Mouse (Mus musculus) midbrain, embryonic 13.5 days (tissue): Measurements from ENCODE around the gene Vstm2a. TPM values are rescaled to one million over a fixed set of nuclear protein-coding genes. Genes with fewer than 3 reads are reported as not detected.
A peak's percentile ranks its signal among the peaks of the same experiment; 100 is the strongest.

Source experiments
- ATAC-seq: fragments of 200-750 bp; cut with Nextera tagmentation; 2 replicates; pipeline ENCODE4 v1.8.0; 2017; ENCODE audit warnings: mild to moderate bottlenecking, moderate TSS enrichment, moderate library complexity
- H3K27ac ChIP-seq: fragments of 300-500 bp; sonication (generic); 2 replicates; pipeline ENCODE4 v1.5.1; 2015; ENCODE audit warnings: inconsistent platforms, mild to moderate bottlenecking, moderate library complexity
- H3K27me3 ChIP-seq: fragments of 300-500 bp; sonication (generic); 2 replicates; pipeline ENCODE4 v1.6.1; 2015; ENCODE audit warnings: mild to moderate bottlenecking, inconsistent platforms
- H3K36me3 ChIP-seq: fragments of 300-500 bp; sonication (generic); 2 replicates; pipeline ENCODE4 v1.6.1; 2015; ENCODE audit warnings: mild to moderate bottlenecking, inconsistent platforms
- H3K4me1 ChIP-seq: fragments of 300-500 bp; sonication (generic); replicated peaks from 2 replicates; pipeline ENCODE4 v1.6.1; 2015; ENCODE audit warnings: inconsistent platforms
- H3K4me2 ChIP-seq: fragments of 300-500 bp; sonication (generic); replicated peaks from 2 replicates; pipeline ENCODE4 v1.6.1; 2015; ENCODE audit warnings: moderate library complexity, mild to moderate bottlenecking, inconsistent platforms
- H3K4me3 ChIP-seq: fragments of 300-500 bp; sonication (generic); replicated peaks from 2 replicates; pipeline ENCODE4 v1.5.1; 2015; ENCODE audit warnings: mild to moderate bottlenecking, inconsistent platforms
- H3K9ac ChIP-seq: fragments of 300-500 bp; sonication (generic); replicated peaks from 2 replicates; pipeline ENCODE4 v1.6.1; 2015; ENCODE audit warnings: mild to moderate bottlenecking, inconsistent platforms
- H3K9me3 ChIP-seq: fragments of 300-500 bp; sonication (generic); 2 replicates; pipeline ENCODE4 v1.6.1; 2016; ENCODE audit warnings: mild to moderate bottlenecking, inconsistent platforms
- WGBS: fragments of 180-500 bp; shearing (Covaris S2); methylation state at CpG from one replicate; pipeline ENCODE4 v1.1.7; 2015; 5-methylcytosine and 5-hydroxymethylcytosine counted together
- polyA plus RNA-seq: library from polyadenylated mRNA; unstranded; fragments of >200 nt; fragmentation: Nextera tagmentation; extraction: Ambion mirVana; gene quantifications from 2 replicates; pipeline ENCODE4 v1.2.1, GENCODE M21; 2015

The Vstm2a gene
- polyA plus RNA-seq, 1 experiment from 2014 or later, result 30.5 TPM

GRCm38 (mm10) chr11:16315097-16315496, 57.6 kb downstream of the Vstm2a start:
- Histone ChIP-seq H3K27ac (no peak overlapping the region), H3K9ac (no peak overlapping the region), H3K9me3 (no peaks in the 10 kb centered on the region), H3K4me1 (no peaks in the 10 kb centered on the region), H3K4me2 (no peak overlapping the region), H3K4me3 (no peak overlapping the region), H3K36me3 (no peaks in the 10 kb centered on the region), H3K27me3 (no peaks in the 10 kb centered on the region)
- WGBS, result 79% methylated on average over 2 of the region's 2 CpGs
- ATAC-seq, result no peak

GRCm38 (mm10) chr11:16345179-16345578, 87.7 kb downstream of the Vstm2a start:
- Histone ChIP-seq H3K4me2 (no peak overlapping the region), H3K9me3 (no peaks in the 10 kb centered on the region), H3K4me1 (no peaks in the 10 kb centered on the region), H3K36me3 (no peaks in the 10 kb centered on the region), H3K27me3 (no peaks in the 10 kb centered on the region), H3K27ac (no peak overlapping the region), H3K4me3 (no peak overlapping the region), H3K9ac (no peak overlapping the region)
- ATAC-seq, result no peak
- 75% methylated on average over 3 of the region's 3 CpGs for WGBS

GRCm38 (mm10) chr11:16345676-16346075, 88.2 kb downstream of the Vstm2a start:
- Histone ChIP-seq H3K4me3 (no peak overlapping the region), H3K9me3 (no peaks in the 10 kb centered on the region), H3K27ac (no peak overlapping the region), H3K4me1 (no peaks in the 10 kb centered on the region), H3K27me3 (no peaks in the 10 kb centered on the region), H3K9ac (no peak overlapping the region), H3K36me3 (no peaks in the 10 kb centered on the region), H3K4me2 (no peak overlapping the region)
- WGBS, result 81% methylated on average over 3 of the region's 3 CpGs
- ATAC-seq, result no peak

GRCm38 (mm10) chr11:16351915-16352314, 94.4 kb downstream of the Vstm2a start:
- H3K27ac ChIP-seq, result no peak overlapping the region
- H3K9ac ChIP-seq, result no peak overlapping the region
- H3K27me3 ChIP-seq, result no peaks in the 10 kb centered on the region
- ATAC-seq, result no peak
- no peak overlapping the region for H3K4me3 ChIP-seq
- no peaks in the 10 kb centered on the region for H3K4me1 ChIP-seq
- H3K4me2 ChIP-seq, result no peak overlapping the region
- H3K36me3 ChIP-seq, result no peaks in the 10 kb centered on the region
- H3K9me3 ChIP-seq, result no peaks in the 10 kb centered on the region
- 92% methylated on average over 4 of the region's 4 CpGs for WGBS

GRCm38 (mm10) chr11:16354356-16354755, 96.8 kb downstream of the Vstm2a start:
- Histone ChIP-seq H3K9me3 (no peaks in the 10 kb centered on the region), H3K36me3 (no peaks in the 10 kb centered on the region), H3K4me3 (no peak overlapping the region), H3K27me3 (no peaks in the 10 kb centered on the region), H3K4me1 (no peaks in the 10 kb centered on the region), H3K27ac (no peak overlapping the region), H3K4me2 (no peak overlapping the region), H3K9ac (no peak overlapping the region)
- no peak for ATAC-seq

- Histone ChIP-seq H3K9me3 (no peaks in the 10 kb centered on the region), H3K27me3 (no peaks in the 10 kb centered on the region), H3K4me3 (no peak overlapping the region), H3K27ac (no peak overlapping the region), H3K36me3 (no peaks in the 10 kb centered on the region), H3K4me1 (no peaks in the 10 kb centered on the region), H3K4me2 (no peak overlapping the region), H3K9ac (no peak overlapping the region)
- 64% methylated on average over 8 of the region's 8 CpGs for WGBS
- ATAC-seq, result no peak
These were observed 109.5 kb downstream of the Vstm2a start for GRCm38 (mm10) chr11:16366852-16367587.

GRCm38 (mm10) chr11:16403627-16404026, 146.1 kb downstream of the Vstm2a start:
- H3K4me1 ChIP-seq, result no peaks in the 10 kb centered on the region
- no peak overlapping the region for H3K9ac ChIP-seq
- WGBS, result 60% methylated on average over 2 of the region's 2 CpGs
- no peak for ATAC-seq
- H3K9me3 ChIP-seq, result no peaks in the 10 kb centered on the region
- no peaks in the 10 kb centered on the region for H3K36me3 ChIP-seq
- no peak overlapping the region for H3K4me3 ChIP-seq
- H3K27ac ChIP-seq, result no peak overlapping the region
- H3K4me2 ChIP-seq, result no peak overlapping the region
- H3K27me3 ChIP-seq, result no peaks in the 10 kb centered on the region

- no peak overlapping the region for H3K27ac ChIP-seq
- no peaks in the 10 kb centered on the region for H3K4me1 ChIP-seq
- 71% methylated on average over 1 of the region's 1 CpGs for WGBS
- no peaks in the 10 kb centered on the region for H3K27me3 ChIP-seq
- no peak overlapping the region for H3K4me2 ChIP-seq
- peak; percentile 40; the same call in 1 of the 2 replicates for ATAC-seq
- no peaks in the 10 kb centered on the region for H3K9me3 ChIP-seq
- H3K4me3 ChIP-seq, result no peak overlapping the region
- no peak overlapping the region for H3K9ac ChIP-seq
- H3K36me3 ChIP-seq, result no peaks in the 10 kb centered on the region
These were observed 154.2 kb downstream of the Vstm2a start for GRCm38 (mm10) chr11:16411736-16412135.

GRCm38 (mm10) chr11:16412609-16413008, 155.1 kb downstream of the Vstm2a start:
- Histone ChIP-seq H3K4me1 (no peaks in the 10 kb centered on the region), H3K4me2 (no peak overlapping the region), H3K9me3 (no peaks in the 10 kb centered on the region), H3K27me3 (no peaks in the 10 kb centered on the region), H3K4me3 (no peak overlapping the region), H3K9ac (no peak overlapping the region), H3K36me3 (no peaks in the 10 kb centered on the region), H3K27ac (no peak overlapping the region)
- WGBS, result 25% methylated on average over 4 of the region's 4 CpGs
- ATAC-seq, result peak; percentile 94

- Histone ChIP-seq H3K27ac (no peak overlapping the region), H3K9me3 (no peaks in the 10 kb centered on the region), H3K4me1 (no peaks in the 10 kb centered on the region), H3K4me2 (no peak overlapping the region), H3K4me3 (no peak overlapping the region), H3K36me3 (no peaks in the 10 kb centered on the region), H3K27me3 (no peaks in the 10 kb centered on the region), H3K9ac (no peak overlapping the region)
- ATAC-seq, result peak; percentile 70
- 38% methylated on average over 1 of the region's 1 CpGs for WGBS
These were observed 155.6 kb downstream of the Vstm2a start for GRCm38 (mm10) chr11:16413077-16413644.

GRCm38 (mm10) chr11:16439548-16440251, 182.2 kb downstream of the Vstm2a start:
- Histone ChIP-seq H3K4me1 (no peaks in the 10 kb centered on the region), H3K27me3 (no peaks in the 10 kb centered on the region), H3K9me3 (no peaks in the 10 kb centered on the region), H3K27ac (no peak overlapping the region), H3K36me3 (no peaks in the 10 kb centered on the region), H3K9ac (no peak overlapping the region), H3K4me3 (no peak overlapping the region), H3K4me2 (no peak overlapping the region)
- no peak; the same call in none of the 2 replicates for ATAC-seq
- WGBS, result 87% methylated on average over 7 of the region's 7 CpGs
